Mouse (Mus musculus): ENCODE measurements at regions not wholly inside any gene's neighbourhood (a gene's known extent, or its start where the extent isn't known, plus 50 kb on each side); places are given as distances from the start of the nearest gene placed in this dataset.
A peak's percentile ranks its signal among the peaks of the same experiment; 100 is the strongest.

DNA sequence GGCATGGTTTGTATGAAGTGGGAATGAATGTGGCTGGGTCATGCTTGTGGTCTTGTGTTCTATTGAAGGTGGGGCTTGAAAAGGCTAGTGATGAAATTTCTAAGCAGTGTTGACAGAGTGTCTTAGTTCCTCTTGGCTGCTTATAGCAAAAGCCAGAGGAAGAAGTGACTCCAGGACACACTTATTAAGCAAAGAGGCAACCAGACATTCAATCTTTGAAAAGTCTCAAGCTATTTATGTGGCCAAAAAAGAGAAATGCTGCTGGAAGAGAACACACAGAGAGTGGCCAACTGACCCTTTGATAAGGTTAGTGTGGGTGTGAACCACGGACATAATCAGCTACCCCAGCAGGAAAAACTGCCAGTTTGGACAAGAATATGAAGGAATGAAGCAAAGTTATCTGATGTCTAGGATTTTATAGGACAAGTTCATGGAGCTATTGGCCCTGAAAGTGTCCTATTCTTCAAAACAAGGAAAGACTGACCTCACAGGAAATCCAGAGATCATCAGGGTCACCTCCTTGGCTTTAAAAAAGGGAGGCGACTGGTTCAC, 104.4 kb upstream of the Nxt1 start:
- H3K4me1 ChIP-seq (ENCODE audit: insufficient read depth, low read length) = no peaks in the 10 kb centered on the region
- H3K9ac ChIP-seq (replicated peaks; ENCODE audit: low read length, poor library complexity, severe bottlenecking) = no peak overlapping the region
- no peaks in the 10 kb centered on the region for H3K9me3 ChIP-seq (ENCODE audit: low read length)
- WGBS = 77% methylated on average over 2 of the region's 2 CpGs
- no peaks in the 10 kb centered on the region for H3K36me3 ChIP-seq (ENCODE audit: insufficient read depth, low read length)
- ATAC-seq (ENCODE audit: low FRiP score) (no peak), DNase-seq (ENCODE audit: low spot score) (no peak)
- no peak overlapping the region for H3K27ac ChIP-seq (ENCODE audit: low read depth, low read length)
- H3K4me2 ChIP-seq (ENCODE audit: low read depth, low read length, poor library complexity, severe bottlenecking) = no peak overlapping the region
- TF ChIP-seq CTCF (IDR thresholded peaks at IDR 0.05) = no peak
- no peak overlapping the region for H3K4me3 ChIP-seq (ENCODE audit: low read depth, low read length)
- H3K27me3 ChIP-seq (ENCODE audit: insufficient read depth, low read length) = no peaks in the 10 kb centered on the region

DNA sequence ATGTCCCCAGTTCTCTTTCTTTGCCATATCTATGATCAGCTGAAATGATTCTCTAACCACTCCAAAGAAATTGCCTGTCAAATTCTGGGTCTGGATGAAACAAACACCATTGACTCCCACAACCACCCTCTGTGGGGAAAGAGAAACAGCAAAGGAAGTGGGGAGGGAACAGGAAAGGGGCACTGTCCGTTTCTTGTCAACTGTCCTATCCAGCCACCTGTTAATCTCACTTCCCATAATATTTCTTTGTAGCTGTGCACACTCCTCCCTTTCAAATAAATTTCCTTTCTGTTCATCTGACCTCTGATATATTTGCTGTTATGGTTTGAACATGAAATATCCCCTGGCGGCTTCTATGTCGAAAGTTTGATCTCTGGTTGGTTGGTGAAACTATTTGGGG, 109.0 kb upstream of the Nxt1 start:
- DNase-seq (ENCODE audit: low spot score) (no peak), ATAC-seq (ENCODE audit: low FRiP score) (no peak)
- Histone ChIP-seq H3K4me1 (ENCODE audit: insufficient read depth, low read length) (no peaks in the 10 kb centered on the region), H3K27ac (ENCODE audit: low read depth, low read length) (no peak overlapping the region), H3K27me3 (ENCODE audit: insufficient read depth, low read length) (no peaks in the 10 kb centered on the region), H3K4me2 (ENCODE audit: low read depth, low read length, poor library complexity, severe bottlenecking) (no peak overlapping the region), H3K36me3 (ENCODE audit: insufficient read depth, low read length) (no peaks in the 10 kb centered on the region), H3K4me3 (ENCODE audit: low read depth, low read length) (no peak overlapping the region), H3K9ac (replicated peaks; ENCODE audit: low read length, poor library complexity, severe bottlenecking) (no peak overlapping the region), H3K9me3 (ENCODE audit: low read length) (no peaks in the 10 kb centered on the region)
- WGBS = 79% methylated on average over 3 of the region's 3 CpGs
- no peak for TF ChIP-seq CTCF (IDR thresholded peaks at IDR 0.05)

- no peak overlapping the region for H3K4me2 ChIP-seq (ENCODE audit: low read depth, low read length, poor library complexity, severe bottlenecking)
- WGBS = 72% methylated on average over 3 of the region's 3 CpGs
Observed at GRCm38 (mm10) chr2:148562041-148562440, 110.4 kb upstream of the Nxt1 start.

GRCm38 (mm10) chr2:148560013-148560773, 112.2 kb upstream of the Nxt1 start:
- no peak for TF ChIP-seq CTCF (IDR thresholded peaks at IDR 0.05)
- 84% methylated on average over 4 of the region's 4 CpGs for WGBS
- no peak overlapping the region for H3K9ac ChIP-seq (replicated peaks; ENCODE audit: low read length, poor library complexity, severe bottlenecking)

More at GRCm38 (mm10) chr2:148562041-148562440, 110.4 kb upstream of the Nxt1 start:
- ATAC-seq (ENCODE audit: low FRiP score) = no peak
- H3K9ac ChIP-seq (replicated peaks; ENCODE audit: low read length, poor library complexity, severe bottlenecking) = no peak overlapping the region
- H3K9me3 ChIP-seq (ENCODE audit: low read length) = no peaks in the 10 kb centered on the region
- no peak for TF ChIP-seq CTCF (IDR thresholded peaks at IDR 0.05)
- no peaks in the 10 kb centered on the region for H3K36me3 ChIP-seq (ENCODE audit: insufficient read depth, low read length)
- no peak overlapping the region for H3K4me3 ChIP-seq (ENCODE audit: low read depth, low read length)
- no peaks in the 10 kb centered on the region for H3K27me3 ChIP-seq (ENCODE audit: insufficient read depth, low read length)
- no peak overlapping the region for H3K27ac ChIP-seq (ENCODE audit: low read depth, low read length)
- H3K4me1 ChIP-seq (ENCODE audit: insufficient read depth, low read length) = no peaks in the 10 kb centered on the region
- DNase-seq (ENCODE audit: low spot score) = no peak

GRCm38 (mm10) chr2:148559376-148559775, 113.0 kb upstream of the Nxt1 start:
- H3K9me3 ChIP-seq (ENCODE audit: low read length) = no peaks in the 10 kb centered on the region

More at GRCm38 (mm10) chr2:148560013-148560773, 112.2 kb upstream of the Nxt1 start:
- Histone ChIP-seq H3K9me3 (ENCODE audit: low read length) (no peaks in the 10 kb centered on the region), H3K27ac (ENCODE audit: low read depth, low read length) (no peak overlapping the region), H3K4me1 (ENCODE audit: insufficient read depth, low read length) (no peaks in the 10 kb centered on the region), H3K4me3 (ENCODE audit: low read depth, low read length) (no peak overlapping the region), H3K27me3 (ENCODE audit: insufficient read depth, low read length) (no peaks in the 10 kb centered on the region), H3K36me3 (ENCODE audit: insufficient read depth, low read length) (no peaks in the 10 kb centered on the region), H3K4me2 (ENCODE audit: low read depth, low read length, poor library complexity, severe bottlenecking) (no peak overlapping the region)
- DNase-seq (ENCODE audit: low spot score) (no peak), ATAC-seq (ENCODE audit: low FRiP score) (no peak)

GRCm38 (mm10) chr2:148558365-148558764, 114.0 kb upstream of the Nxt1 start:
- Histone ChIP-seq H3K27me3 (ENCODE audit: insufficient read depth, low read length) (no peaks in the 10 kb centered on the region), H3K4me2 (ENCODE audit: low read depth, low read length, poor library complexity, severe bottlenecking) (no peak overlapping the region), H3K9me3 (ENCODE audit: low read length) (no peaks in the 10 kb centered on the region), H3K9ac (replicated peaks; ENCODE audit: low read length, poor library complexity, severe bottlenecking) (no peak overlapping the region), H3K4me3 (ENCODE audit: low read depth, low read length) (no peak overlapping the region), H3K36me3 (ENCODE audit: insufficient read depth, low read length) (no peaks in the 10 kb centered on the region), H3K4me1 (ENCODE audit: insufficient read depth, low read length) (no peaks in the 10 kb centered on the region), H3K27ac (ENCODE audit: low read depth, low read length) (no peak overlapping the region)
- ATAC-seq (ENCODE audit: low FRiP score) (no peak), DNase-seq (ENCODE audit: low spot score) (no peak)
- TF ChIP-seq CTCF (IDR thresholded peaks at IDR 0.05) = peak; percentile 27; the same call in 1 of the 2 replicates

More at GRCm38 (mm10) chr2:148559376-148559775, 113.0 kb upstream of the Nxt1 start:
- no peak overlapping the region for H3K9ac ChIP-seq (replicated peaks; ENCODE audit: low read length, poor library complexity, severe bottlenecking)
- H3K27me3 ChIP-seq (ENCODE audit: insufficient read depth, low read length) = no peaks in the 10 kb centered on the region
- TF ChIP-seq CTCF (IDR thresholded peaks at IDR 0.05) = no peak
- H3K4me3 ChIP-seq (ENCODE audit: low read depth, low read length) = no peak overlapping the region
- ATAC-seq (ENCODE audit: low FRiP score) (no peak), DNase-seq (ENCODE audit: low spot score) (no peak)
- H3K4me1 ChIP-seq (ENCODE audit: insufficient read depth, low read length) = no peaks in the 10 kb centered on the region
- no peaks in the 10 kb centered on the region for H3K36me3 ChIP-seq (ENCODE audit: insufficient read depth, low read length)
- 92% methylated on average over 4 of the region's 4 CpGs for WGBS
- no peak overlapping the region for H3K27ac ChIP-seq (ENCODE audit: low read depth, low read length)
- H3K4me2 ChIP-seq (ENCODE audit: low read depth, low read length, poor library complexity, severe bottlenecking) = no peak overlapping the region
